Mouse (Mus musculus) adrenal gland, postnatal 10 days (tissue): ENCODE results near the gene Lgmn. TPM values are rescaled to one million over a fixed set of nuclear protein-coding genes. Genes with fewer than 3 reads are reported as not detected.
A peak's percentile ranks its signal among the peaks of the same experiment; 100 is the strongest.

Source experiments
- DNase-seq: peaks from one replicate; pipeline ENCODE4 v3.0.0; 2021; ENCODE audit warnings: mixed read lengths
- total RNA-seq, 2 experiments: library from RNA; stranded (reverse); gene quantifications; 2 replicates each; pipeline ENCODE4 v1.2.3; 2021

Lgmn gene
- total RNA-seq, 2 experiments from 2014 or later, result 88.5 to 88.9 TPM

GRCm38 (mm10) chr12:102434107-102434506 lies 5.5 kb downstream of the Lgmn start:
- DNase-seq, result no peak

GRCm38 (mm10) chr12:102432238-102432637 lies 7.4 kb downstream of the Lgmn start:
- peak; percentile 64 for DNase-seq

GRCm38 (mm10) chr12:102430228-102430627 lies 9.4 kb downstream of the Lgmn start:
- DNase-seq, result no peak

GRCm38 (mm10) chr12:102429656-102430055 lies 10.0 kb downstream of the Lgmn start:
- DNase-seq, result no peak

GRCm38 (mm10) chr12:102426285-102426684 lies 13.3 kb downstream of the Lgmn start:
- DNase-seq, result peak; percentile 43

- no peak for DNase-seq
Measured at GRCm38 (mm10) chr12:102425048-102425578, 14.5 kb downstream of the Lgmn start.

GRCm38 (mm10) chr12:102424456-102424855 lies 15.2 kb downstream of the Lgmn start:
- DNase-seq, result no peak

- no peak for DNase-seq
Measured at GRCm38 (mm10) chr12:102423625-102424024, 16.0 kb downstream of the Lgmn start.

- no peak for DNase-seq
Measured at GRCm38 (mm10) chr12:102422623-102423320, 16.8 kb downstream of the Lgmn start.

GRCm38 (mm10) chr12:102422065-102422464 lies 17.5 kb downstream of the Lgmn start:
- peak; percentile 62 for DNase-seq

GRCm38 (mm10) chr12:102420168-102420890 lies 19.3 kb downstream of the Lgmn start:
- DNase-seq, result no peak

- no peak for DNase-seq
Measured at GRCm38 (mm10) chr12:102419544-102419943, 20.1 kb downstream of the Lgmn start.

GRCm38 (mm10) chr12:102417701-102418100 lies 21.9 kb downstream of the Lgmn start:
- DNase-seq, result no peak

- DNase-seq, result no peak
Measured at GRCm38 (mm10) chr12:102416955-102417510, 22.6 kb downstream of the Lgmn start.

GRCm38 (mm10) chr12:102416391-102416837 lies 23.2 kb downstream of the Lgmn start:
- no peak for DNase-seq

- DNase-seq, result no peak
Measured at GRCm38 (mm10) chr12:102414686-102415085, 24.9 kb downstream of the Lgmn start.

- DNase-seq, result no peak
Measured at GRCm38 (mm10) chr12:102413171-102413570, 26.4 kb downstream of the Lgmn start.

- DNase-seq, result peak; percentile 62
Measured at GRCm38 (mm10) chr12:102398588-102398987, 41.0 kb downstream of the Lgmn start.

GRCm38 (mm10) chr12:102395998-102396991 lies 43.3 kb downstream of the Lgmn start:
- DNase-seq, result no peak

- DNase-seq, result no peak
Measured at GRCm38 (mm10) chr12:102395537-102395936, 44.1 kb downstream of the Lgmn start.

- DNase-seq, result no peak
Measured at GRCm38 (mm10) chr12:102394496-102394895, 45.1 kb downstream of the Lgmn start.

GRCm38 (mm10) chr12:102391982-102392381 lies 47.6 kb downstream of the Lgmn start:
- DNase-seq, result peak; percentile 54
